ENCODE assay signal across 7 mouse cellular contexts in the genomic region with DNA sequence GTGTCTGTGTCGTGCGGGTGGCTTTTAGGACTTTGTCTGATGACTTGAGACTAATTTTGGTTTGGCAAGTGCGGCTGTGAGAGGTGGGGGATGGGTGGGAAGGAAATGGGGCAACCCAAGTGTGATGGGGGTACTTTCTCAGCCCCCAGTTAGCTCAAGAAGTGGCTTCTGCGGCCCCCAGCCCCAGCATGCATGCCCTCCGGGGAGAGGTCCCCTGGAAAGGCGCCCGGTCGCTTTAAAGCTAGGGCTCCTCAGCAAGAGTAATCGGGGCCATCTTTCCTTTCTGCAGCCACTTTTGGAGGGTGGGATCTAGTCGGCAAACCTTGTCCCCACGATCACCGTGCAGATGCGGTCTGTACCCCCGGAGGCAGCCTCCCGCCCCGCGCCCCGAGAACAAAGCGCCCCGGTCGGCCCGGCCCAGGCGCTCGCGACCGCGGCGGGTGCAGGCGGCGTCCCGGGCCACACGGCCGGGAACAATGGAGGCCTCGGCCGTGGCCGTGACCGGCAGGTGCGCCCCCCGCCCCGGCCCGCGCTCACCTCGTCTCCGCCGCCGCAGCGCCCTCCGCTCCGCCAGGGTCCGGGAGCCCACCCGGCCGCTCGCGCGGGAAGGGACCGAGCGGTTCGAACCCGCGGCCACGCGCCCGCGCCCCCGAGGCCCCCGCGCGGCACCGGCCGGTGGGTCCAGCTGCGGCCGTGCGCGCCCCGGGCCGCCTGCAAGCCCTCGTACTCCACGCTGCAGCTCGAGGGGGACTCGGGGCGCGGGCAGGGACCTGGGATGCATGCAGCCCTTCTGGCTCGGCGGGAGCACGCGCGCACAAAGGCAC. TPM values are rescaled to one million over a fixed set of nuclear protein-coding genes. Genes with fewer than 3 reads are reported as not detected.
DNase-seq lines count a peak whose midpoint lies in the region; ATAC-seq and TF ChIP-seq lines count a peak whose summit lies in the region.

No protein-coding gene starts in this region.

- no peak for TF ChIP-seq POLR2A in myocyte (IDR thresholded peaks at IDR 0.05; ENCODE audit: insufficient read length, low read depth)

- DNase-seq in cerebellum, postnatal 14 days, result peak; percentile 66 to 69
- DNase-seq in limb, embryonic 10.5 days (ENCODE audit: low spot score), result peak; percentile 80
- no peak for DNase-seq in layer of hippocampus, postnatal 25 days (ENCODE audit: extremely low spot score in 1 of 2, low spot score in 1 of 2)

- peak overlapping the region; percentile 92 for H3K4me3 ChIP-seq in megakaryocyte, embryonic 14.5 days (replicated peaks)
- H3K4me3 ChIP-seq in forebrain, embryonic 16.5 days (replicated peaks; ENCODE audit: low read length), result peak overlapping the region; percentile 70
- H3K4me3 ChIP-seq in limb, embryonic 10.5 days, result peak overlapping the region; percentile 96
- H3K4me3 ChIP-seq in myocyte, result peak overlapping the region; percentile 28

- H3K9ac ChIP-seq in forebrain, embryonic 16.5 days (replicated peaks; ENCODE audit: low read depth, low read length), result peak overlapping the region; percentile 98

- peak overlapping the region; percentile 69 for H3ac ChIP-seq in myocyte (ENCODE audit: control insufficient read depth, insufficient read length)

- WGBS in forebrain, embryonic 16.5 days, result under 1% methylated on average over 64 of the region's 87 CpGs
- WGBS in limb, embryonic 10.5 days, result 4% methylated on average over 85 of the region's 87 CpGs

- peaks cover 9% of the 10 kb centered on the region; the same call in 1 of the 2 replicates for H3K9me3 ChIP-seq in megakaryocyte, embryonic 14.5 days
- no peaks in the 10 kb centered on the region for H3K9me3 ChIP-seq in forebrain, embryonic 16.5 days (ENCODE audit: control insufficient read depth, low read length)
- no peaks in the 10 kb centered on the region for H3K9me3 ChIP-seq in limb, embryonic 10.5 days (replicated peaks)

- H3K27me3 ChIP-seq in megakaryocyte, embryonic 14.5 days (replicated peaks), result peaks cover 31% of the 10 kb centered on the region
- H3K27me3 ChIP-seq in forebrain, embryonic 16.5 days (replicated peaks; ENCODE audit: control insufficient read depth, insufficient read depth, low read length), result no peaks in the 10 kb centered on the region
- H3K27me3 ChIP-seq in limb, embryonic 10.5 days (ENCODE audit: low read depth, poor library complexity, severe bottlenecking), result peaks cover 8% of the 10 kb centered on the region
- H3K27me3 ChIP-seq in myocyte (ENCODE audit: control insufficient read depth, insufficient read depth, insufficient read length), result no peaks in the 10 kb centered on the region

- H3K4me1 ChIP-seq in megakaryocyte, embryonic 14.5 days, result peaks cover 62% of the 10 kb centered on the region
- peaks cover 60% of the 10 kb centered on the region for H3K4me1 ChIP-seq in forebrain, embryonic 16.5 days (replicated peaks; ENCODE audit: control insufficient read depth, insufficient read depth, low read length)
- peaks cover 76% of the 10 kb centered on the region for H3K4me1 ChIP-seq in limb, embryonic 10.5 days

- H3K4me2 ChIP-seq in forebrain, embryonic 16.5 days (ENCODE audit: low read length), result peak overlapping the region; percentile 70
- peak overlapping the region; percentile 78 for H3K4me2 ChIP-seq in myocyte (ENCODE audit: low read depth)

- no peaks in the 10 kb centered on the region for H3K79me2 ChIP-seq in myocyte (ENCODE audit: control insufficient read depth, insufficient read depth)

- H3K27ac ChIP-seq in forebrain, embryonic 16.5 days (ENCODE audit: low read length), result peak overlapping the region; percentile 96
- H3K27ac ChIP-seq in limb, embryonic 10.5 days, result peak overlapping the region; percentile 100

- no peak for ATAC-seq in megakaryocyte, adult 5-6 weeks (ENCODE audit: poor library complexity, severe bottlenecking)
- peak; percentile 27 for ATAC-seq in forebrain, embryonic 16.5 days

- peaks cover 3% of the 10 kb centered on the region for H3K36me3 ChIP-seq in megakaryocyte, embryonic 14.5 days (replicated peaks; ENCODE audit: low read length)
- no peaks in the 10 kb centered on the region for H3K36me3 ChIP-seq in forebrain, embryonic 16.5 days (ENCODE audit: control insufficient read depth, insufficient read depth)
- H3K36me3 ChIP-seq in limb, embryonic 10.5 days, result peaks cover 14% of the 10 kb centered on the region
- no peaks in the 10 kb centered on the region for H3K36me3 ChIP-seq in myocyte (ENCODE audit: control insufficient read depth, insufficient read depth)

TF ChIP-seq in myocyte, 11 proteins besides CTCF, POLR2A, EP300 and RAD21:
- no peak for TF ChIP-seq MYOD1 (IDR thresholded peaks at IDR 0.05; ENCODE audit: control insufficient read depth in 1 of 3, insufficient read length in 2 of 3, low read depth in 2 of 3)
- TF ChIP-seq CEBPB (IDR thresholded peaks at IDR 0.05; ENCODE audit: insufficient read depth, poor library complexity, severe bottlenecking), result no peak
- no peak for TF ChIP-seq MAX (IDR thresholded peaks at IDR 0.05; ENCODE audit: low read depth)
- TF ChIP-seq USF1 (IDR thresholded peaks at IDR 0.05; ENCODE audit: low read depth), result no peak
- TF ChIP-seq E2F4 (IDR thresholded peaks at IDR 0.05; ENCODE audit: insufficient read depth), result no peak
- TF ChIP-seq REST (IDR thresholded peaks at IDR 0.05; ENCODE audit: insufficient read depth, insufficient read length), result no peak
TF ChIP-seq in myocyte: peak in this region for 0.

RNA-seq across cellular contexts. Expression of a gene that starts 1.5 kb away (rescaled TPM):
- polyA plus RNA-seq in megakaryocyte, embryonic 14.5 days (2012; ENCODE audit: insufficient read depth, low replicate concordance), result 0.87 TPM in 1 of 2 replicates, not detected in the other
- not detected in 2 replicates for total RNA-seq in megakaryocyte, adult 5-6 weeks (2015)
- total RNA-seq in megakaryocyte, adult 5-6 weeks (2017), result not detected in 2 replicates
- polyA plus RNA-seq in forebrain, embryonic 16.5 days (2015; fragmentation: Nextera tagmentation; extraction: Ambion mirVana), result 3.2 and 4.7 TPM in 2 replicates
- 3.1 and 3.2 TPM in 2 replicates for polyA plus RNA-seq in limb, embryonic 10.5 days (2016; fragmentation: Nextera tagmentation; extraction: Ambion mirVana)
- 1.2 TPM for polyA plus RNA-seq in myocyte (2012; fragmentation: generic; extraction: Trizol)
- 1 to 10 TPM; 2.6 to 3.0 TPM for total RNA-seq in layer of hippocampus, postnatal 25 days (2021)

RNA-seq across cellular contexts. Expression of a gene that starts 35.6 kb away (rescaled TPM):
- 0.72 TPM in 1 of 2 replicates, not detected in the other for polyA plus RNA-seq in megakaryocyte, embryonic 14.5 days (2012; ENCODE audit: insufficient read depth, low replicate concordance)
- total RNA-seq in megakaryocyte, adult 5-6 weeks (2015), result 0.07 and 0.09 TPM in 2 replicates
- 0.37 and 1.8 TPM in 2 replicates for total RNA-seq in megakaryocyte, adult 5-6 weeks (2017)
- polyA plus RNA-seq in forebrain, embryonic 16.5 days (2015; fragmentation: Nextera tagmentation; extraction: Ambion mirVana), result 2.6 and 3.5 TPM in 2 replicates
- polyA plus RNA-seq in limb, embryonic 10.5 days (2016; fragmentation: Nextera tagmentation; extraction: Ambion mirVana), result 1.5 and 2.3 TPM in 2 replicates
- polyA plus RNA-seq in myocyte (2012; fragmentation: generic; extraction: Trizol), result 0.24 TPM
- 1 to 10 TPM; 1.4 to 2.1 TPM for total RNA-seq in layer of hippocampus, postnatal 25 days (2021)

RNA-seq across cellular contexts. Expression of a gene that starts 35.7 kb away (rescaled TPM):
- 28.0 and 32.7 TPM in 2 replicates for polyA plus RNA-seq in megakaryocyte, embryonic 14.5 days (2012; ENCODE audit: insufficient read depth, low replicate concordance)
- 9.0 and 12.9 TPM in 2 replicates for total RNA-seq in megakaryocyte, adult 5-6 weeks (2015)
- total RNA-seq in megakaryocyte, adult 5-6 weeks (2017), result 5.8 and 9.8 TPM in 2 replicates
- 35.4 and 43.8 TPM in 2 replicates for polyA plus RNA-seq in forebrain, embryonic 16.5 days (2015; fragmentation: Nextera tagmentation; extraction: Ambion mirVana)
- 22.6 and 24.8 TPM in 2 replicates for polyA plus RNA-seq in limb, embryonic 10.5 days (2016; fragmentation: Nextera tagmentation; extraction: Ambion mirVana)
- 25.3 TPM for polyA plus RNA-seq in myocyte (2012; fragmentation: generic; extraction: Trizol)
- total RNA-seq in layer of hippocampus, postnatal 25 days (2021), result 10 to 100 TPM; 52.6 to 54.0 TPM

RNA-seq across cellular contexts. Expression of a gene that starts 53.4 kb away (rescaled TPM):
- 14.1 and 16.0 TPM in 2 replicates for polyA plus RNA-seq in megakaryocyte, embryonic 14.5 days (2012; ENCODE audit: insufficient read depth, low replicate concordance)
- total RNA-seq in megakaryocyte, adult 5-6 weeks (2015), result 6.2 and 6.5 TPM in 2 replicates
- total RNA-seq in megakaryocyte, adult 5-6 weeks (2017), result 8.9 and 9.4 TPM in 2 replicates
- 40.1 and 41.8 TPM in 2 replicates for polyA plus RNA-seq in forebrain, embryonic 16.5 days (2015; fragmentation: Nextera tagmentation; extraction: Ambion mirVana)
- 40.1 and 44.4 TPM in 2 replicates for polyA plus RNA-seq in limb, embryonic 10.5 days (2016; fragmentation: Nextera tagmentation; extraction: Ambion mirVana)
- 12.7 TPM for polyA plus RNA-seq in myocyte (2012; fragmentation: generic; extraction: Trizol)
- total RNA-seq in layer of hippocampus, postnatal 25 days (2021), result 10 to 100 TPM; 16.5 to 20.4 TPM

RNA-seq across cellular contexts. Expression of a gene that starts 57.7 kb away (rescaled TPM):
- 0.75 TPM in 1 of 2 replicates, not detected in the other for polyA plus RNA-seq in megakaryocyte, embryonic 14.5 days (2012; ENCODE audit: insufficient read depth, low replicate concordance)
- total RNA-seq in megakaryocyte, adult 5-6 weeks (2015), result 0.21 and 0.65 TPM in 2 replicates
- total RNA-seq in megakaryocyte, adult 5-6 weeks (2017), result 0.12 and 0.62 TPM in 2 replicates
- 0.31 and 0.38 TPM in 2 replicates for polyA plus RNA-seq in forebrain, embryonic 16.5 days (2015; fragmentation: Nextera tagmentation; extraction: Ambion mirVana)
- polyA plus RNA-seq in limb, embryonic 10.5 days (2016; fragmentation: Nextera tagmentation; extraction: Ambion mirVana), result 0.29 TPM in 1 of 2 replicates, not detected in the other
- polyA plus RNA-seq in myocyte (2012; fragmentation: generic; extraction: Trizol), result 9.3 TPM
- total RNA-seq in layer of hippocampus, postnatal 25 days (2021), result not detected

Comparison
In these comparisons a context has a peak if more than half of its experiments do, and no peak if none do; other contexts are left out.
1. H3K4me3 ChIP-seq: peak in every context shown above with its lines; median percentile 96 in limb, embryonic 10.5 days; 92 in megakaryocyte, embryonic 14.5 days; 70 in forebrain, embryonic 16.5 days; 28 in myocyte.
2. DNase-seq: peak in cerebellum, postnatal 14 days (2 of 2) and limb, embryonic 10.5 days (single experiment); none in layer of hippocampus, postnatal 25 days (0 of 2).